Mouse (Mus musculus) G1E (cell line): Measurements from ENCODE around the gene Prn. TPM values are rescaled to one million over a fixed set of nuclear protein-coding genes. Genes with fewer than 3 reads are reported as not detected.

Source experiments
- ATAC-seq: 2 replicates; pipeline ENCODE4 v1.8.0; 2016; ENCODE audit warnings: mild to moderate bottlenecking; ENCODE audit not compliant: insufficient number of reproducible peaks, poor library complexity, low FRiP score, severe bottlenecking; ENCODE audit errors: extremely low read depth
- DNase-seq: peaks from one replicate; pipeline ENCODE4 v3.0.0; 2012; ENCODE audit warnings: low spot score
- H3K27me3 ChIP-seq: 2 replicates; pipeline ENCODE4 v1.6.1; 2012; ENCODE audit warnings: mild to moderate bottlenecking, low read length, inconsistent platforms; ENCODE audit not compliant: insufficient read depth
- H3K36me3 ChIP-seq: replicated peaks from 2 replicates; pipeline ENCODE3; 2012; ENCODE audit warnings: mild to moderate bottlenecking, inconsistent platforms
- H3K4me1 ChIP-seq: 2 replicates; pipeline ENCODE4 v1.6.1; 2012; ENCODE audit warnings: low read depth, low read length, inconsistent platforms, mixed read lengths; ENCODE audit not compliant: insufficient read depth
- H3K4me3 ChIP-seq: 2 replicates; pipeline ENCODE4 v1.5.1; 2012; ENCODE audit warnings: low read depth, mild to moderate bottlenecking, inconsistent platforms, low read length, moderate library complexity, mixed read lengths
- H3K9me3 ChIP-seq: replicated peaks from 2 replicates; pipeline ENCODE4 v1.6.1; 2012; ENCODE audit warnings: inconsistent platforms
- CTCF ChIP-seq: IDR thresholded peaks from 2 replicates; pipeline ENCODE4 v1.5.1; 2012; ENCODE audit warnings: low read depth, low read length, inconsistent platforms, mixed read lengths
- GATA1 ChIP-seq: IDR thresholded peaks from 2 replicates; pipeline ENCODE4 v1.6.1; 2012; ENCODE audit warnings: borderline replicate concordance, low read length, inconsistent platforms, mixed read lengths
- GATA2 ChIP-seq: IDR thresholded peaks from 2 replicates; pipeline ENCODE4 v1.6.1; 2012; ENCODE audit warnings: low read depth, low read length, inconsistent platforms, borderline replicate concordance
- POLR2AphosphoS5 ChIP-seq: IDR thresholded peaks from 2 replicates; pipeline ENCODE4 v1.6.1; 2012; ENCODE audit warnings: low read depth, low read length, inconsistent platforms; ENCODE audit not compliant: insufficient replicate concordance
- TAL1 ChIP-seq: conservative IDR thresholded peaks from 2 replicates; pipeline ENCODE4 v1.6.1; 2012; ENCODE audit warnings: low read depth, low read length, inconsistent platforms, mixed read lengths
- polyA plus RNA-seq: library from polyadenylated mRNA; stranded (reverse); fragments of >175 nt; gene quantifications from 2 replicates; pipeline ENCODE4 v1.2.3, GENCODE M21; 2012
- total RNA-seq, 2 experiments: library from RNA; stranded (forward) in 1 of 2; stranded (reverse) in 1 of 2; fragments of 200-1000 nt in 1 of 2; fragments of >200 nt in 1 of 2; fragmentation: Nextera tagmentation in 1 of 2; gene quantifications; 2 replicates each; pipeline ENCODE4 v1.2.3; 2014 to 2017

Prn gene
- total and polyA plus RNA-seq, 3 experiments, result not detected

DNA sequence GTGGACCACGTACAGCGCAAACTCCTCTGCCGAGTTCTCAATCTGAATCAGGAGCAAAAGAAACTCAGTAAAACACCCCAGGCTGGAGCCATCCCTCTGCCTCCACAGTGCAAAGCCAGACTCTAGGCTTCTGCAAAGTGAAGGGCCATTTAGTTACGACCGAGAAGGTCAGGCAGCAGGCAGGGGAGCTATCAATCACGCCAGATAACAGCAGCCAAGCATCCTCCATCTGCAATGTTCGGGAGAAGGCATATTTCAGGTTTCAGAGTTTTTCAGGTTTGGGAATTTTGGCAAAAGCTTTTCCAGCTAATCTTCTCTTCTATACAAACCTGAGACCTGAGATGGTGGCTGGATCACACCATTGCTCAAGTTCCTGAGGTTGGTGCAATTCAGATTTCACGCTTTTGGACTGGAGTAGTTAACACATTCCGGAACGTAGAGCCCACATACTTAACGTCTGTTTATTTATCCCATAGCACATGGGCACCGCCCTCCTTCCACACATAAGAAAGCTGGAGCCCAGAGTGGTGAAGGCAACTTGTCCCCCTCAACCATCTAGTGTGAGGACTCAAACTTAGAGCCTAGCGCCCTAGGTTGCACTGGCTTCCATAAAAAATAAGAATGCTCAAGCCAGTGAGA lies 92.1 kb downstream of the Prn start:
- Histone ChIP-seq H3K27me3 (peaks cover 8% of the 10 kb centered on the region; the same call in 1 of the 2 replicates), H3K4me1 (no peaks in the 10 kb centered on the region), H3K9me3 (no peaks in the 10 kb centered on the region), H3K36me3 (no peaks in the 10 kb centered on the region), H3K4me3 (no peak overlapping the region)
- TF ChIP-seq TAL1 (no peak), GATA2 (no peak), GATA1 (no peak), POLR2AphosphoS5 (no peak), CTCF (no peak)
- DNase-seq (no peak), ATAC-seq (no peak)

DNA sequence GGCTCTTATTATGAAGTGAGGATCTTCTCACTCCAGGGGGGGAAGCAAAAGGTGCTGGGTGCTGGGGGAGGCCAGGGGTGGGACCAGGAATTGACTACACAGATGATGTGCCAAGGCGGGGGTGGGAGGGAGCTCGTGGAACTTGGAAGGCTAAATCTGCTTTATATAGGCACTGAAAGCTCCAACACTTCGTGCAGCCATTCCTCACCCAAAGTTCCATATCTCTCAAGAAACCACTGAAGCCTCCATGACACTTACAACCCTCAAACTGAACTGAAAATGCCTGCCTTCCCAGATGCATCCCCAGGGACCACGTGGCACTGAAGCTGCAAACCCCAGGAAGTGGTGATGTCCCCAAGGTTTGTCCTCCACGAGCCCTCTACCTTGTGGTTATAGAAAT lies 94.2 kb downstream of the Prn start:
- DNase-seq (no peak), ATAC-seq (no peak)
- Histone ChIP-seq H3K36me3 (no peaks in the 10 kb centered on the region), H3K4me3 (no peak overlapping the region), H3K27me3 (peaks cover 13% of the 10 kb centered on the region), H3K9me3 (no peaks in the 10 kb centered on the region), H3K4me1 (no peaks in the 10 kb centered on the region)
- TF ChIP-seq GATA2 (no peak), GATA1 (no peak), CTCF (no peak), POLR2AphosphoS5 (no peak), TAL1 (no peak)

GRCm38 (mm10) chr2:132004495-132005136 lies 94.9 kb downstream of the Prn start:
- H3K4me3 ChIP-seq, result no peak overlapping the region
- H3K36me3 ChIP-seq, result no peaks in the 10 kb centered on the region
- TF ChIP-seq GATA1 (no peak), GATA2 (no peak), POLR2AphosphoS5 (no peak), CTCF (no peak), TAL1 (no peak)
- peaks cover 14% of the 10 kb centered on the region for H3K27me3 ChIP-seq
- ATAC-seq (no peak), DNase-seq (no peak)
- H3K9me3 ChIP-seq, result no peaks in the 10 kb centered on the region
- H3K4me1 ChIP-seq, result no peaks in the 10 kb centered on the region

GRCm38 (mm10) chr2:132005445-132005844 lies 95.7 kb downstream of the Prn start:
- no peak for TF ChIP-seq TAL1
- no peak for TF ChIP-seq POLR2AphosphoS5
- TF ChIP-seq GATA1, result no peak
- TF ChIP-seq GATA2, result no peak
- no peak for TF ChIP-seq CTCF
- ATAC-seq, result no peak
- no peaks in the 10 kb centered on the region for H3K9me3 ChIP-seq
- no peak for DNase-seq
- peaks cover 14% of the 10 kb centered on the region for H3K27me3 ChIP-seq
- no peak overlapping the region for H3K4me3 ChIP-seq
- H3K36me3 ChIP-seq, result no peaks in the 10 kb centered on the region
- no peaks in the 10 kb centered on the region for H3K4me1 ChIP-seq

Other genes with a start within 250 kb of the Prn start
- 393 and 534 TPM in 2 replicates for gene Erv3, start 50.2 kb upstream of the Prn start, total RNA-seq (2014; fragmentation: Nextera tagmentation)
- gene Erv3, start 50.2 kb upstream of the Prn start, total RNA-seq (2017), result 60.3 and 62.5 TPM in 2 replicates
- gene Erv3, start 50.2 kb upstream of the Prn start, polyA plus RNA-seq, result 5.2 and 5.9 TPM in 2 replicates
- 350 and 399 TPM in 2 replicates for gene Prnp, start within 50 bp of the Prn start, total RNA-seq (2014; fragmentation: Nextera tagmentation)
- 977 and 998 TPM in 2 replicates for gene Prnp, start within 50 bp of the Prn start, total RNA-seq (2017)
- gene Prnp, start within 50 bp of the Prn start, polyA plus RNA-seq, result 153 and 174 TPM in 2 replicates
- not detected in 2 replicates for gene Prnd, start 40.9 kb downstream of the Prn start, total RNA-seq (2014; fragmentation: Nextera tagmentation)
- 0.05 and 0.12 TPM in 2 replicates for gene Prnd, start 40.9 kb downstream of the Prn start, total RNA-seq (2017)
- gene Prnd, start 40.9 kb downstream of the Prn start, polyA plus RNA-seq, result not detected in 2 replicates
- gene Rassf2, start 120.3 kb downstream of the Prn start, total RNA-seq (2014; fragmentation: Nextera tagmentation), result 0.30 TPM in 1 of 2 replicates, not detected in the other
- 1.1 and 1.2 TPM in 2 replicates for gene Rassf2, start 120.3 kb downstream of the Prn start, total RNA-seq (2017)
- gene Rassf2, start 120.3 kb downstream of the Prn start, polyA plus RNA-seq, result 0.03 and 0.11 TPM in 2 replicates
- gene Slc23a2, start 235.2 kb downstream of the Prn start, total RNA-seq (2014; fragmentation: Nextera tagmentation), result 8.5 and 12.5 TPM in 2 replicates
- 6.9 and 13.4 TPM in 2 replicates for gene Slc23a2, start 235.2 kb downstream of the Prn start, total RNA-seq (2017)
- gene Slc23a2, start 235.2 kb downstream of the Prn start, polyA plus RNA-seq, result 2.1 and 2.6 TPM in 2 replicates